Mouse (Mus musculus) brain, embryonic 14.5 days (tissue): ENCODE measurements around the gene Mctp1.

ENCODE experiments used
- CTCF ChIP-seq: fragments of 200-500 bp; IDR thresholded peaks from 2 replicates; pipeline ENCODE4 v1.5.1; 2012; ENCODE audit warnings: inconsistent platforms, mild to moderate bottlenecking, moderate library complexity, borderline replicate concordance; ENCODE audit not compliant: insufficient read depth, insufficient read length; ENCODE audit errors: extremely low read depth
- POLR2A ChIP-seq: fragments of 200-500 bp; IDR thresholded peaks from 2 replicates; pipeline ENCODE4 v1.6.1; 2012; ENCODE audit warnings: mild to moderate bottlenecking, inconsistent platforms, borderline replicate concordance; ENCODE audit not compliant: poor library complexity, insufficient read depth, insufficient read length, severe bottlenecking; ENCODE audit errors: extremely low read depth

GRCm38 (mm10) chr13:76824932-76825694, 440.8 kb downstream of the Mctp1 start:
- TF ChIP-seq CTCF (no peak), POLR2A (no peak)
